18 mouse cellular contexts compared by ENCODE assay signal in the genomic region with DNA sequence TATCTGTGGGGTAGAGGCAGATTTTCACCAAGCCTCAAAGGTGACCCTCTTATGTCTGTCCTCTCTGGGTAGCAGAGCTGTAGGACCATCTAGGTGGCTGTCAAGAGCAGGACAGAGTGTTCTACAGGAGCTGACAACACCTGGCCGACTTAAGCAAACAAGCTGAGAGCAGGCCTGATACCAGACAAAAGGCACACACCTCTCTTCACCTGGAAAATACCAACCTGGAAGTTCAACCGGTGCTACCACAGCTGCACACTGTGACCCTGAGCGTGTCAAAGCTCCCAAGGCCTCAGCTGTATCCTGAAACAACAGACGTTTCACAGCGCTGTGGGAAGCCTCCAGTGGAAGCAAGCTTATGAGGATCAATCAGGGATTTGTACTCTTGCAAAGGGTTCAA. TPM values are rescaled to one million over a fixed set of nuclear protein-coding genes. Genes with fewer than 3 reads are reported as not detected.
A peak's percentile ranks its signal among the peaks of the same experiment; 100 is the strongest.
DNase-seq lines count a peak whose midpoint lies in the region; ATAC-seq and TF ChIP-seq lines count a peak whose summit lies in the region.
"Had no signal": no experiment of that assay in that cellular context is flagged by ENCODE, and none has a peak within 500 bp of the region (broad histone marks: within the 10 kb centered on the region; RNA-seq: fewer than 3 reads in every experiment).

No protein-coding gene starts in this region.

- no peak for TF ChIP-seq CTCF in liver, postnatal 0 days (IDR thresholded peaks at IDR 0.05; ENCODE audit: low read depth)

- no peaks in the 10 kb centered on the region for H3K27me3 ChIP-seq in forebrain, embryonic 13.5 days
- H3K27me3 ChIP-seq in forebrain, embryonic 11.5 days (ENCODE audit: control insufficient read depth, insufficient read depth, low read length), result no peaks in the 10 kb centered on the region
- H3K27me3 ChIP-seq in kidney, embryonic 15.5 days, result no peaks in the 10 kb centered on the region
- no peaks in the 10 kb centered on the region for H3K27me3 ChIP-seq in kidney, embryonic 16.5 days (ENCODE audit: insufficient read depth, low read length)
- H3K27me3 ChIP-seq in liver, postnatal 0 days (ENCODE audit: insufficient read depth, low read length), result no peaks in the 10 kb centered on the region
- H3K27me3 ChIP-seq: midbrain, embryonic 15.5 days; neural tube, embryonic 13.5 days had no signal

- no peak overlapping the region for H3K4me3 ChIP-seq in forebrain, embryonic 13.5 days
- no peak overlapping the region for H3K4me3 ChIP-seq in forebrain, embryonic 11.5 days (ENCODE audit: low read depth, low read length)
- H3K4me3 ChIP-seq in kidney, embryonic 15.5 days (replicated peaks), result no peak overlapping the region
- H3K4me3 ChIP-seq in kidney, embryonic 16.5 days (ENCODE audit: low read length), result no peak overlapping the region
- no peak overlapping the region for H3K4me3 ChIP-seq in brown adipose tissue, adult 24 weeks (ENCODE audit: insufficient read depth, low read depth, low read length)
- no peak overlapping the region for H3K4me3 ChIP-seq in liver, postnatal 0 days (ENCODE audit: low read depth, low read length)
- H3K4me3 ChIP-seq: embryonic facial prominence, embryonic 10.5 days; forebrain, embryonic 10.5 days; midbrain, embryonic 15.5 days; neural tube, embryonic 13.5 days had no signal

- 0 out of 2 replicates have a peak overlapping the region, but pooled peaks have one; percentile 19 for H3K27ac ChIP-seq in forebrain, embryonic 13.5 days
- no peak overlapping the region for H3K27ac ChIP-seq in forebrain, embryonic 11.5 days (ENCODE audit: low read depth, low read length)
- peak overlapping the region; percentile 18; the same call in 1 of the 2 replicates for H3K27ac ChIP-seq in kidney, embryonic 15.5 days
- H3K27ac ChIP-seq in kidney, embryonic 16.5 days (ENCODE audit: low read length), result no peak overlapping the region
- H3K27ac ChIP-seq in brown adipose tissue, adult 24 weeks (replicated peaks; ENCODE audit: low read depth, low read length), result peak overlapping the region; percentile 49
- H3K27ac ChIP-seq in liver, postnatal 0 days (ENCODE audit: low read depth), result peak overlapping the region; percentile 78
- H3K27ac ChIP-seq: embryonic facial prominence, embryonic 10.5 days; forebrain, embryonic 10.5 days; midbrain, embryonic 15.5 days; neural tube, embryonic 13.5 days had no signal

- no peak overlapping the region for H3K9ac ChIP-seq in forebrain, embryonic 13.5 days
- H3K9ac ChIP-seq in forebrain, embryonic 11.5 days (ENCODE audit: low read length), result no peak overlapping the region
- H3K9ac ChIP-seq in kidney, embryonic 15.5 days, result no peak overlapping the region
- no peak overlapping the region for H3K9ac ChIP-seq in kidney, embryonic 16.5 days (replicated peaks; ENCODE audit: low read length)
- H3K9ac ChIP-seq in liver, postnatal 0 days (replicated peaks), result 0 out of 2 replicates have a peak overlapping the region, but pooled peaks have one; percentile 5
- H3K9ac ChIP-seq: neural tube, embryonic 13.5 days had no signal

- H3K4me1 ChIP-seq in forebrain, embryonic 13.5 days, result peaks cover 27% of the 10 kb centered on the region
- H3K4me1 ChIP-seq in forebrain, embryonic 11.5 days (replicated peaks; ENCODE audit: control insufficient read depth, insufficient read depth, low read length), result no peaks in the 10 kb centered on the region
- H3K4me1 ChIP-seq in kidney, embryonic 15.5 days, result peaks cover 47% of the 10 kb centered on the region
- peaks cover 26% of the 10 kb centered on the region for H3K4me1 ChIP-seq in kidney, embryonic 16.5 days (ENCODE audit: insufficient read depth, low read length)
- H3K4me1 ChIP-seq in brown adipose tissue, adult 24 weeks (ENCODE audit: control insufficient read depth, insufficient read depth, insufficient read length, low read length), result peaks cover 73% of the 10 kb centered on the region
- H3K4me1 ChIP-seq in liver, postnatal 0 days (ENCODE audit: insufficient read depth), result peaks cover 78% of the 10 kb centered on the region

- DNase-seq in forebrain, embryonic 11.5 days (ENCODE audit: low spot score), result no peak
- DNase-seq in liver, postnatal 0 days, result no peak
- no peak for DNase-seq in left cerebral cortex, adult 8-10 months (ENCODE audit: low spot score in 2 of 2)
- no peak for DNase-seq in cerebellum, adult 8-10 months
- DNase-seq: adrenal gland, postnatal 14 days; cerebellum, adult 11 months had no signal

- no peaks in the 10 kb centered on the region for H3K36me3 ChIP-seq in forebrain, embryonic 13.5 days (ENCODE audit: poor library complexity, severe bottlenecking)
- H3K36me3 ChIP-seq in forebrain, embryonic 11.5 days (ENCODE audit: control insufficient read depth, insufficient read depth, low read length), result no peaks in the 10 kb centered on the region
- H3K36me3 ChIP-seq in kidney, embryonic 15.5 days, result no peaks in the 10 kb centered on the region
- no peaks in the 10 kb centered on the region for H3K36me3 ChIP-seq in kidney, embryonic 16.5 days (ENCODE audit: insufficient read depth, low read length)
- H3K36me3 ChIP-seq in liver, postnatal 0 days (replicated peaks; ENCODE audit: insufficient read depth, low read length), result no peaks in the 10 kb centered on the region
- H3K36me3 ChIP-seq: midbrain, embryonic 15.5 days; neural tube, embryonic 13.5 days had no signal

- no peak for ATAC-seq in forebrain, embryonic 13.5 days
- no peak for ATAC-seq in forebrain, embryonic 11.5 days (replicated peaks; ENCODE audit: low FRiP score)
- no peak for ATAC-seq in kidney, embryonic 15.5 days (replicated peaks; ENCODE audit: low FRiP score)
- ATAC-seq in kidney, embryonic 16.5 days (ENCODE audit: low FRiP score, low TSS enrichment), result no peak
- ATAC-seq in liver, postnatal 0 days, result 0 out of 2 replicates have a peak, but pooled peaks have one; percentile 12
- ATAC-seq: inflammation-experienced regulatory T-cells, adult 6 months; midbrain, embryonic 15.5 days had no signal

- H3K9me3 ChIP-seq in forebrain, embryonic 13.5 days (replicated peaks), result no peaks in the 10 kb centered on the region
- no peaks in the 10 kb centered on the region for H3K9me3 ChIP-seq in forebrain, embryonic 11.5 days (ENCODE audit: control insufficient read depth, low read length)
- H3K9me3 ChIP-seq in kidney, embryonic 15.5 days (replicated peaks), result no peaks in the 10 kb centered on the region
- H3K9me3 ChIP-seq in kidney, embryonic 16.5 days (ENCODE audit: low read length), result no peaks in the 10 kb centered on the region
- H3K9me3 ChIP-seq in liver, postnatal 0 days (ENCODE audit: low read length), result no peaks in the 10 kb centered on the region
- H3K9me3 ChIP-seq: embryonic facial prominence, embryonic 10.5 days; forebrain, embryonic 10.5 days; midbrain, embryonic 15.5 days; neural tube, embryonic 13.5 days had no signal

- TF ChIP-seq EP300 in liver, postnatal 0 days (IDR thresholded peaks at IDR 0.05; ENCODE audit: low read depth), result no peak

- no peak overlapping the region for H3K4me2 ChIP-seq in forebrain, embryonic 13.5 days
- no peak overlapping the region for H3K4me2 ChIP-seq in forebrain, embryonic 11.5 days (ENCODE audit: low read depth, low read length, severe bottlenecking)
- no peak overlapping the region for H3K4me2 ChIP-seq in kidney, embryonic 15.5 days
- no peak overlapping the region for H3K4me2 ChIP-seq in kidney, embryonic 16.5 days (replicated peaks; ENCODE audit: low read depth, low read length)
- H3K4me2 ChIP-seq in liver, postnatal 0 days (ENCODE audit: low read depth, low read length), result peak overlapping the region; percentile 23; the same call in 1 of the 2 replicates
- H3K4me2 ChIP-seq: midbrain, embryonic 15.5 days; neural tube, embryonic 13.5 days had no signal

- WGBS in forebrain, embryonic 13.5 days, result 88% methylated on average over 5 of the region's 5 CpGs
- WGBS in forebrain, embryonic 11.5 days, result 87% methylated on average over 5 of the region's 5 CpGs
- 73% methylated on average over 5 of the region's 5 CpGs for WGBS in kidney, embryonic 15.5 days
- 73% methylated on average over 5 of the region's 5 CpGs for WGBS in kidney, embryonic 16.5 days
- 40% methylated on average over 5 of the region's 5 CpGs for WGBS in liver, postnatal 0 days (ENCODE audit: insufficient replicate concordance)

RNA-seq across cellular contexts. Expression of a gene that starts 8.1 kb away (rescaled TPM):
- polyA plus RNA-seq in forebrain, embryonic 13.5 days (2015; fragmentation: Nextera tagmentation; extraction: Ambion mirVana), result 20.0 and 22.8 TPM in 2 replicates
- polyA plus RNA-seq in forebrain, embryonic 11.5 days (2014; fragmentation: Nextera tagmentation; extraction: Ambion mirVana), result 11.2 and 12.3 TPM in 2 replicates
- 30.7 and 31.9 TPM in 2 replicates for polyA plus RNA-seq in kidney, embryonic 15.5 days (2015; fragmentation: Nextera tagmentation; extraction: Ambion mirVana)
- 27.7 and 31.8 TPM in 2 replicates for polyA plus RNA-seq in kidney, embryonic 16.5 days (2015; fragmentation: Nextera tagmentation; extraction: Ambion mirVana)
- 28.2 and 41.7 TPM in 2 replicates for polyA plus RNA-seq in brown adipose tissue, adult 24 weeks (2012; ENCODE audit: insufficient read depth, insufficient read length, missing spikeins)
- polyA plus RNA-seq in liver, postnatal 0 days (2015; fragmentation: Nextera tagmentation; extraction: Ambion mirVana), result 38.1 and 39.5 TPM in 2 replicates
- total RNA-seq in left cerebral cortex, adult 8-10 months (2022), result 10 to 100 TPM; 29.2 to 35.3 (median 32.1) TPM

RNA-seq across cellular contexts. Expression of a gene that starts 24.3 kb away (rescaled TPM):
- 84.4 and 85.5 TPM in 2 replicates for polyA plus RNA-seq in forebrain, embryonic 13.5 days (2015; fragmentation: Nextera tagmentation; extraction: Ambion mirVana)
- polyA plus RNA-seq in forebrain, embryonic 11.5 days (2014; fragmentation: Nextera tagmentation; extraction: Ambion mirVana), result 73.9 and 82.4 TPM in 2 replicates
- polyA plus RNA-seq in kidney, embryonic 15.5 days (2015; fragmentation: Nextera tagmentation; extraction: Ambion mirVana), result 65.5 and 71.4 TPM in 2 replicates
- polyA plus RNA-seq in kidney, embryonic 16.5 days (2015; fragmentation: Nextera tagmentation; extraction: Ambion mirVana), result 69.9 and 73.5 TPM in 2 replicates
- polyA plus RNA-seq in brown adipose tissue, adult 24 weeks (2012; ENCODE audit: insufficient read depth, insufficient read length, missing spikeins), result 5.1 and 7.7 TPM in 2 replicates
- 26.0 and 27.3 TPM in 2 replicates for polyA plus RNA-seq in liver, postnatal 0 days (2015; fragmentation: Nextera tagmentation; extraction: Ambion mirVana)
- 10 to 100 TPM; 43.8 to 54.2 (median 49.5) TPM for total RNA-seq in left cerebral cortex, adult 8-10 months (2022)

RNA-seq across cellular contexts. Expression of a gene that starts 49.2 kb away (rescaled TPM):
- polyA plus RNA-seq in forebrain, embryonic 13.5 days (2015; fragmentation: Nextera tagmentation; extraction: Ambion mirVana), result not detected in 2 replicates
- polyA plus RNA-seq in forebrain, embryonic 11.5 days (2014; fragmentation: Nextera tagmentation; extraction: Ambion mirVana), result not detected in 2 replicates
- polyA plus RNA-seq in kidney, embryonic 15.5 days (2015; fragmentation: Nextera tagmentation; extraction: Ambion mirVana), result not detected in 2 replicates
- not detected in 2 replicates for polyA plus RNA-seq in kidney, embryonic 16.5 days (2015; fragmentation: Nextera tagmentation; extraction: Ambion mirVana)
- not detected in 2 replicates for polyA plus RNA-seq in brown adipose tissue, adult 24 weeks (2012; ENCODE audit: insufficient read depth, insufficient read length, missing spikeins)
- polyA plus RNA-seq in liver, postnatal 0 days (2015; fragmentation: Nextera tagmentation; extraction: Ambion mirVana), result not detected in 2 replicates
- not detected for total RNA-seq in left cerebral cortex, adult 8-10 months (2022)
- total RNA-seq: adrenal gland, postnatal 14 days; hematopoietic stem cell, adult 5-6 weeks; layer of hippocampus, adult 18-20 months; left cerebral cortex, postnatal 10 days had no signal
- polyA plus RNA-seq: embryonic facial prominence, embryonic 10.5 days; forebrain, embryonic 10.5 days; inflammation-experienced regulatory T-cells, adult 6 months; midbrain, embryonic 15.5 days; neural tube, embryonic 13.5 days had no signal

Comparison
In these comparisons a context has a peak if more than half of its experiments do, and no peak if none do; other contexts are left out.
1. H3K27ac ChIP-seq: peak in forebrain, embryonic 13.5 days (single experiment), kidney, embryonic 15.5 days (single experiment), brown adipose tissue, adult 24 weeks (single experiment) and liver, postnatal 0 days (single experiment); none in forebrain, embryonic 11.5 days (single experiment) and kidney, embryonic 16.5 days (single experiment).